14 mouse cellular contexts compared by ENCODE assay signal in genomic region chr5:147189836-147190602, GRCm38 (mm10). TPM values are rescaled to one million over a fixed set of nuclear protein-coding genes. Genes with fewer than 3 reads are reported as not detected.
DNase-seq lines count a peak whose midpoint lies in the region; ATAC-seq and TF ChIP-seq lines count a peak whose summit lies in the region.
"Had no signal": no experiment of that assay in that cellular context is flagged by ENCODE, and none has a peak within 500 bp of the region (broad histone marks: within the 10 kb centered on the region; RNA-seq: fewer than 3 reads in every experiment).

No protein-coding gene starts in this region.

- H3K27ac ChIP-seq in intestine, embryonic 14.5 days (ENCODE audit: low read depth) = no peak overlapping the region
- H3K27ac ChIP-seq in intestine, postnatal 0 days (ENCODE audit: low read depth, low read length) = no peak overlapping the region
- H3K27ac ChIP-seq in embryonic facial prominence, embryonic 11.5 days (replicated peaks; ENCODE audit: low read depth, low read length) = no peak overlapping the region
- H3K27ac ChIP-seq in hindbrain, postnatal 0 days = no peak overlapping the region
- no peak overlapping the region for H3K27ac ChIP-seq in neural tube, embryonic 13.5 days (replicated peaks)
- H3K27ac ChIP-seq: liver, embryonic 12.5 days had no signal

- under 1% methylated on average over 46 of the region's 46 CpGs for WGBS in intestine, embryonic 14.5 days
- 1% methylated on average over 46 of the region's 46 CpGs for WGBS in intestine, postnatal 0 days
- WGBS in embryonic facial prominence, embryonic 11.5 days = under 1% methylated on average over 45 of the region's 46 CpGs
- WGBS in hindbrain, postnatal 0 days = 2% methylated on average over 46 of the region's 46 CpGs
- WGBS in neural tube, embryonic 13.5 days = under 1% methylated on average over 46 of the region's 46 CpGs

- peaks cover 96% of the 10 kb centered on the region for H3K27me3 ChIP-seq in intestine, embryonic 14.5 days (replicated peaks; ENCODE audit: control insufficient read depth, insufficient read depth, low read length)
- H3K27me3 ChIP-seq in intestine, postnatal 0 days (replicated peaks; ENCODE audit: control insufficient read depth, insufficient read depth, low read length) = peaks cover 88% of the 10 kb centered on the region
- peaks cover 86% of the 10 kb centered on the region for H3K27me3 ChIP-seq in embryonic facial prominence, embryonic 11.5 days (ENCODE audit: control insufficient read depth, insufficient read depth, low read length)
- H3K27me3 ChIP-seq in hindbrain, postnatal 0 days (ENCODE audit: insufficient read depth, low read length) = peaks cover 74% of the 10 kb centered on the region
- peaks cover 98% of the 10 kb centered on the region for H3K27me3 ChIP-seq in neural tube, embryonic 13.5 days

- no peaks in the 10 kb centered on the region for H3K36me3 ChIP-seq in intestine, embryonic 14.5 days (ENCODE audit: control insufficient read depth, insufficient read depth, low read length)
- no peaks in the 10 kb centered on the region for H3K36me3 ChIP-seq in intestine, postnatal 0 days (ENCODE audit: control insufficient read depth, insufficient read depth)
- H3K36me3 ChIP-seq in embryonic facial prominence, embryonic 11.5 days (replicated peaks; ENCODE audit: control insufficient read depth, insufficient read depth, low read depth, low read length) = no peaks in the 10 kb centered on the region
- H3K36me3 ChIP-seq in hindbrain, postnatal 0 days (ENCODE audit: insufficient read depth, low read length) = no peaks in the 10 kb centered on the region
- no peaks in the 10 kb centered on the region for H3K36me3 ChIP-seq in neural tube, embryonic 13.5 days
- H3K36me3 ChIP-seq: liver, embryonic 12.5 days had no signal

- no peak for TF ChIP-seq CTCF in intestine, postnatal 0 days (IDR thresholded peaks at IDR 0.05; ENCODE audit: low read depth)
- no peak for TF ChIP-seq CTCF in hindbrain, postnatal 0 days (IDR thresholded peaks at IDR 0.05; ENCODE audit: low read depth)

- H3K9me3 ChIP-seq in intestine, embryonic 14.5 days (ENCODE audit: control insufficient read depth, low read length) = no peaks in the 10 kb centered on the region
- no peaks in the 10 kb centered on the region for H3K9me3 ChIP-seq in intestine, postnatal 0 days (ENCODE audit: control insufficient read depth)
- H3K9me3 ChIP-seq in embryonic facial prominence, embryonic 11.5 days (replicated peaks; ENCODE audit: control insufficient read depth, low read length) = no peaks in the 10 kb centered on the region
- H3K9me3 ChIP-seq in hindbrain, postnatal 0 days (ENCODE audit: low read length) = no peaks in the 10 kb centered on the region
- no peaks in the 10 kb centered on the region for H3K9me3 ChIP-seq in neural tube, embryonic 13.5 days
- H3K9me3 ChIP-seq: liver, embryonic 12.5 days had no signal

- no peak overlapping the region for H3K9ac ChIP-seq in intestine, embryonic 14.5 days (ENCODE audit: low read length)
- no peak overlapping the region for H3K9ac ChIP-seq in intestine, postnatal 0 days (ENCODE audit: low read depth, low read length)
- H3K9ac ChIP-seq in embryonic facial prominence, embryonic 11.5 days (replicated peaks; ENCODE audit: low read length) = no peak overlapping the region
- no peak overlapping the region for H3K9ac ChIP-seq in hindbrain, postnatal 0 days (replicated peaks; ENCODE audit: low read length)
- peak overlapping the region; percentile 3; the same call in 1 of the 2 replicates for H3K9ac ChIP-seq in neural tube, embryonic 13.5 days
- H3K9ac ChIP-seq: liver, embryonic 12.5 days had no signal

- no peak overlapping the region for H3K4me2 ChIP-seq in intestine, embryonic 14.5 days (ENCODE audit: low read length)
- no peak overlapping the region for H3K4me2 ChIP-seq in intestine, postnatal 0 days (replicated peaks; ENCODE audit: low read depth)
- H3K4me2 ChIP-seq in embryonic facial prominence, embryonic 11.5 days (ENCODE audit: low read depth, low read length) = no peak overlapping the region
- H3K4me2 ChIP-seq in hindbrain, postnatal 0 days (ENCODE audit: low read depth, low read length) = peak overlapping the region; percentile 54
- H3K4me2 ChIP-seq in neural tube, embryonic 13.5 days = peak overlapping the region; percentile 68

- no peak for ATAC-seq in intestine, embryonic 14.5 days (replicated peaks; ENCODE audit: low FRiP score, low TSS enrichment, low read depth)
- ATAC-seq in intestine, postnatal 0 days = no peak
- no peak for ATAC-seq in embryonic facial prominence, embryonic 11.5 days (replicated peaks; ENCODE audit: insufficient number of reproducible peaks, low FRiP score, low TSS enrichment, low read depth)
- no peak for ATAC-seq in hindbrain, postnatal 0 days
- ATAC-seq in neural tube, embryonic 13.5 days (ENCODE audit: low read depth) = no peak
- ATAC-seq: liver, embryonic 12.5 days had no signal

- peak; percentile 64 for DNase-seq in intestine, embryonic 14.5 days (ENCODE audit: low spot score)
- no peak for DNase-seq in embryonic facial prominence, embryonic 11.5 days (ENCODE audit: low spot score)
- DNase-seq in hindbrain, postnatal 0 days (ENCODE audit: low spot score) = no peak
- no peak for DNase-seq in frontal cortex, postnatal 25 days (ENCODE audit: low spot score in 2 of 2)
- no peak for DNase-seq in lung, adult 18-20 months
- DNase-seq in spleen, postnatal 14 days (ENCODE audit: low spot score in 2 of 2) = no peak
- DNase-seq: gastrocnemius, postnatal 14 days; lung, postnatal 4 days had no signal

- peaks cover 3% of the 10 kb centered on the region; the same call in 1 of the 2 replicates for H3K4me1 ChIP-seq in intestine, embryonic 14.5 days (replicated peaks; ENCODE audit: control insufficient read depth, insufficient read depth, low read length)
- no peaks in the 10 kb centered on the region for H3K4me1 ChIP-seq in intestine, postnatal 0 days (replicated peaks; ENCODE audit: control insufficient read depth, insufficient read depth, low read length)
- peaks cover 5% of the 10 kb centered on the region for H3K4me1 ChIP-seq in embryonic facial prominence, embryonic 11.5 days (ENCODE audit: control insufficient read depth, insufficient read depth, low read length)
- peaks cover 6% of the 10 kb centered on the region; the same call in 1 of the 2 replicates for H3K4me1 ChIP-seq in hindbrain, postnatal 0 days (ENCODE audit: insufficient read depth, low read length)
- H3K4me1 ChIP-seq in neural tube, embryonic 13.5 days (replicated peaks) = peaks cover 54% of the 10 kb centered on the region

- H3K4me3 ChIP-seq in intestine, embryonic 14.5 days (ENCODE audit: low read depth, low read length) = no peak overlapping the region
- H3K4me3 ChIP-seq in intestine, postnatal 0 days (ENCODE audit: low read depth, low read length) = no peak overlapping the region
- H3K4me3 ChIP-seq in embryonic facial prominence, embryonic 11.5 days (ENCODE audit: low read depth, low read length) = 0 out of 2 replicates have a peak overlapping the region, but pooled peaks have one; percentile 4
- peak overlapping the region; percentile 35 for H3K4me3 ChIP-seq in hindbrain, postnatal 0 days (ENCODE audit: low read length)
- peak overlapping the region; percentile 42 for H3K4me3 ChIP-seq in neural tube, embryonic 13.5 days
- H3K4me3 ChIP-seq: liver, embryonic 12.5 days had no signal

RNA-seq across cellular contexts. Expression of gene Gsx1, which starts 1.5 kb away (rescaled TPM):
- polyA plus RNA-seq in intestine, embryonic 14.5 days (2014; fragmentation: Nextera tagmentation; extraction: Ambion mirVana) = not detected in 2 replicates
- not detected in 2 replicates for polyA plus RNA-seq in intestine, postnatal 0 days (2015; fragmentation: Nextera tagmentation; extraction: Ambion mirVana)
- polyA plus RNA-seq in embryonic facial prominence, embryonic 11.5 days (2014; fragmentation: Nextera tagmentation; extraction: Ambion mirVana) = 2.2 and 2.3 TPM in 2 replicates
- 5.7 and 6.1 TPM in 2 replicates for total RNA-seq in hindbrain, postnatal 0 days (2014; rRNA removed)
- 1.9 TPM in 2 replicates for polyA plus RNA-seq in hindbrain, postnatal 0 days (2015; fragmentation: Nextera tagmentation; extraction: Ambion mirVana)
- polyA plus RNA-seq in neural tube, embryonic 13.5 days (2015; fragmentation: Nextera tagmentation; extraction: Ambion mirVana) = 5.3 and 7.1 TPM in 2 replicates
- total RNA-seq: gastrocnemius, postnatal 14 days had no signal
- polyA plus RNA-seq: embryonic facial prominence, embryonic 14.5 days; heart, embryonic 16.5 days; kidney, embryonic 14.5 days; liver, embryonic 12.5 days had no signal

Comparison
In these comparisons a context has a peak if more than half of its experiments do, and no peak if none do; other contexts are left out.
1. H3K4me2 ChIP-seq: peak in hindbrain, postnatal 0 days (single experiment) and neural tube, embryonic 13.5 days (single experiment); none in intestine, embryonic 14.5 days (single experiment), intestine, postnatal 0 days (single experiment) and embryonic facial prominence, embryonic 11.5 days (single experiment).
2. H3K4me3 ChIP-seq: peak in embryonic facial prominence, embryonic 11.5 days (single experiment), hindbrain, postnatal 0 days (single experiment) and neural tube, embryonic 13.5 days (single experiment); none in intestine, embryonic 14.5 days (single experiment) and intestine, postnatal 0 days (single experiment).